Mouse (Mus musculus) embryonic facial prominence, embryonic 14.5 days (tissue): ENCODE measurements at regions not wholly inside any gene's neighbourhood (a gene's known extent, or its start where the extent isn't known, plus 50 kb on each side); places are given as distances from the start of the nearest gene placed in this dataset.
"Not testable (repeated sequence)": the region's sequence is repeated elsewhere in the genome, so short reads cannot be mapped to it uniquely, and the experiment has no call there.

Experiments
- ATAC-seq: fragments of 200-750 bp; cut with Nextera tagmentation; 2 replicates; pipeline ENCODE4 v1.8.0; 2017; ENCODE audit warnings: low read depth, moderate number of reproducible peaks, moderate TSS enrichment
- DNase-seq: peaks from one replicate; pipeline ENCODE4 v3.0.0-alpha.2; 2015; ENCODE audit warnings: low spot score
- H3K27ac ChIP-seq: fragments of 300-500 bp; sonication (generic); replicated peaks from 2 replicates; pipeline ENCODE4 v1.5.1; 2014; ENCODE audit warnings: low read depth, mild to moderate bottlenecking, low read length, moderate library complexity
- H3K27me3 ChIP-seq: fragments of 300-500 bp; sonication (generic); replicated peaks from 2 replicates; pipeline ENCODE4 v1.6.1; 2014; ENCODE audit warnings: low read length; ENCODE audit not compliant: control insufficient read depth, insufficient read depth
- H3K36me3 ChIP-seq: fragments of 300-500 bp; sonication (generic); 2 replicates; pipeline ENCODE4 v1.6.1; 2014; ENCODE audit warnings: low read length, mixed read lengths; ENCODE audit not compliant: control insufficient read depth, insufficient read depth
- H3K4me1 ChIP-seq: fragments of 300-500 bp; sonication (generic); 2 replicates; pipeline ENCODE4 v1.6.1; 2014; ENCODE audit warnings: antibody characterized with exemption, low read length; ENCODE audit not compliant: control insufficient read depth, insufficient read depth
- H3K4me2 ChIP-seq: fragments of 300-500 bp; sonication (generic); 2 replicates; pipeline ENCODE4 v1.6.1; 2014; ENCODE audit warnings: low read depth, mild to moderate bottlenecking, low read length, moderate library complexity, mixed read lengths
- H3K4me3 ChIP-seq: fragments of 300-500 bp; sonication (generic); 2 replicates; pipeline ENCODE4 v1.5.1; 2014; ENCODE audit warnings: low read depth, mild to moderate bottlenecking, low read length
- H3K9ac ChIP-seq: fragments of 300-500 bp; sonication (generic); 2 replicates; pipeline ENCODE4 v1.6.1; 2014; ENCODE audit warnings: low read depth, mild to moderate bottlenecking, low read length, moderate library complexity, mixed read lengths
- H3K9me3 ChIP-seq: fragments of 300-500 bp; sonication (generic); 2 replicates; pipeline ENCODE4 v1.6.1; 2016; ENCODE audit warnings: low read length; ENCODE audit not compliant: control insufficient read depth
- WGBS: fragments of 180-500 bp; shearing (Covaris S2); extraction: QIAGEN DNeasy Blood & Tissue Kit; methylation state at CpG from one replicate; pipeline ENCODE4 v1.1.7; 2014; 5-methylcytosine and 5-hydroxymethylcytosine counted together

GRCm38 (mm10) chr12:20196386-20196785 lies 242.1 kb downstream of the Gm21863 start:
- Histone ChIP-seq H3K4me2 (peak overlapping the region; percentile 41), H3K9ac (peak overlapping the region; percentile 54; the same call in 1 of the 2 replicates), H3K4me3 (peak overlapping the region; percentile 41)
- not testable (repeated sequence) for ATAC-seq, H3K27me3 ChIP-seq, H3K4me1 ChIP-seq, H3K36me3 ChIP-seq, H3K27ac ChIP-seq, H3K9me3 ChIP-seq
- DNase-seq, result peak; percentile 57
- WGBS, result 10% methylated on average over 2 of the region's 42 CpGs

- not testable (repeated sequence) for ATAC-seq, DNase-seq, H3K27me3 ChIP-seq
These were observed 242.6 kb downstream of the Gm21863 start for GRCm38 (mm10) chr12:20196905-20197304.

GRCm38 (mm10) chr12:20223921-20224320 lies 269.6 kb downstream of the Gm21863 start:
- peaks cover 28% of the 10 kb centered on the region for H3K9me3 ChIP-seq
- WGBS, result no CpG with 5 or more reads among the region's 1 CpGs
- H3K27ac ChIP-seq, H3K4me2 ChIP-seq, ATAC-seq, H3K4me1 ChIP-seq, H3K9ac ChIP-seq, H3K4me3 ChIP-seq, H3K27me3 ChIP-seq, H3K36me3 ChIP-seq, DNase-seq: not testable (repeated sequence)

More at GRCm38 (mm10) chr12:20196905-20197304, 242.6 kb downstream of the Gm21863 start:
- H3K27ac ChIP-seq, H3K4me1 ChIP-seq, H3K9me3 ChIP-seq, H3K36me3 ChIP-seq: not testable (repeated sequence)
- H3K9ac ChIP-seq, result peak overlapping the region; percentile 54
- peak overlapping the region; percentile 41 for H3K4me3 ChIP-seq
- WGBS, result 20% methylated on average over 1 of the region's 37 CpGs
- H3K4me2 ChIP-seq, result peak overlapping the region; percentile 35; the same call in 1 of the 2 replicates

GRCm38 (mm10) chr12:20226831-20227230 lies 272.5 kb downstream of the Gm21863 start:
- DNase-seq, result peak; percentile 4
- WGBS, result 76% methylated on average over 9 of the region's 9 CpGs
- H3K4me1 ChIP-seq, H3K27ac ChIP-seq, H3K36me3 ChIP-seq, H3K27me3 ChIP-seq, ATAC-seq, H3K4me2 ChIP-seq, H3K9ac ChIP-seq, H3K4me3 ChIP-seq: not testable (repeated sequence)
- H3K9me3 ChIP-seq, result peaks cover 54% of the 10 kb centered on the region

- 76% methylated on average over 21 of the region's 21 CpGs for WGBS
- H3K9me3 ChIP-seq, result peaks cover 62% of the 10 kb centered on the region
- ATAC-seq, H3K9ac ChIP-seq, H3K4me1 ChIP-seq, H3K36me3 ChIP-seq, H3K4me3 ChIP-seq, H3K27ac ChIP-seq, H3K4me2 ChIP-seq, H3K27me3 ChIP-seq: not testable (repeated sequence)
- DNase-seq, result peak; percentile 1
These were observed 273.3 kb downstream of the Gm21863 start for GRCm38 (mm10) chr12:20227427-20228160.

GRCm38 (mm10) chr12:20228321-20228999 lies 274.2 kb downstream of the Gm21863 start:
- not testable (repeated sequence) for H3K4me1 ChIP-seq, H3K9ac ChIP-seq, H3K36me3 ChIP-seq, ATAC-seq, H3K4me2 ChIP-seq, H3K27me3 ChIP-seq, H3K4me3 ChIP-seq, H3K27ac ChIP-seq
- peaks cover 70% of the 10 kb centered on the region for H3K9me3 ChIP-seq
- DNase-seq, result peak; percentile 2
- WGBS, result 74% methylated on average over 21 of the region's 21 CpGs

GRCm38 (mm10) chr12:20229441-20229840 lies 275.1 kb downstream of the Gm21863 start:
- H3K9me3 ChIP-seq, result peaks cover 79% of the 10 kb centered on the region
- not testable (repeated sequence) for ATAC-seq, H3K9ac ChIP-seq, H3K27me3 ChIP-seq, H3K4me1 ChIP-seq, H3K4me3 ChIP-seq, H3K4me2 ChIP-seq, H3K36me3 ChIP-seq, H3K27ac ChIP-seq
- DNase-seq, result peak; percentile 0
- 75% methylated on average over 8 of the region's 8 CpGs for WGBS

GRCm38 (mm10) chr12:20230141-20230892 lies 276.0 kb downstream of the Gm21863 start:
- ATAC-seq (no peak), DNase-seq (peak; percentile 4)
- Histone ChIP-seq H3K27ac (no peak overlapping the region), H3K9ac (no peak overlapping the region), H3K4me2 (no peak overlapping the region), H3K9me3 (peaks cover 79% of the 10 kb centered on the region), H3K36me3 (peaks cover 10% of the 10 kb centered on the region; the same call in 1 of the 2 replicates), H3K27me3 (no peaks in the 10 kb centered on the region; the same call in 1 of the 2 replicates), H3K4me3 (no peak overlapping the region), H3K4me1 (no peaks in the 10 kb centered on the region)
- WGBS, result 72% methylated on average over 27 of the region's 27 CpGs
